8 mouse cellular contexts compared by ENCODE assay signal in genomic region chr3:69316391-69317195, GRCm38 (mm10). TPM values are rescaled to one million over a fixed set of nuclear protein-coding genes. Genes with fewer than 3 reads are reported as not detected.
DNase-seq lines count a peak whose midpoint lies in the region; ATAC-seq and TF ChIP-seq lines count a peak whose summit lies in the region.

Gene Ppm1l, plus strand, starts transcription at chr3:69316861.

- H3K36me3 ChIP-seq in embryonic facial prominence, embryonic 15.5 days, result no peaks in the 10 kb centered on the region
- H3K36me3 ChIP-seq in limb, embryonic 13.5 days, result no peaks in the 10 kb centered on the region
- no peaks in the 10 kb centered on the region for H3K36me3 ChIP-seq in midbrain, embryonic 15.5 days (replicated peaks)

- peak within 1 kb of the TSS; percentile 97 for H3K4me3 ChIP-seq in bone marrow macrophage, adult 2 months (ENCODE audit: insufficient read depth, low read length)
- peak within 1 kb of the TSS; percentile 80 for H3K4me3 ChIP-seq in embryonic facial prominence, embryonic 15.5 days (replicated peaks)
- H3K4me3 ChIP-seq in limb, embryonic 13.5 days, result peak within 1 kb of the TSS; percentile 75
- H3K4me3 ChIP-seq in midbrain, embryonic 15.5 days, result peak within 1 kb of the TSS; percentile 63

- peak within 1 kb of the TSS; percentile 93 for H3K27ac ChIP-seq in bone marrow macrophage, adult 2 months (ENCODE audit: insufficient read depth, low read depth, low read length)
- H3K27ac ChIP-seq in embryonic facial prominence, embryonic 15.5 days (replicated peaks), result peak within 1 kb of the TSS; percentile 85
- peak within 1 kb of the TSS; percentile 73; the same call in 1 of the 2 replicates for H3K27ac ChIP-seq in limb, embryonic 13.5 days
- peak within 1 kb of the TSS; percentile 94 for H3K27ac ChIP-seq in midbrain, embryonic 15.5 days

- no peaks in the 10 kb centered on the region for H3K27me3 ChIP-seq in embryonic facial prominence, embryonic 15.5 days
- H3K27me3 ChIP-seq in limb, embryonic 13.5 days, result no peaks in the 10 kb centered on the region; the same call in 1 of the 2 replicates
- no peaks in the 10 kb centered on the region for H3K27me3 ChIP-seq in midbrain, embryonic 15.5 days (replicated peaks)

- no peaks in the 10 kb centered on the region for H3K9me3 ChIP-seq in embryonic facial prominence, embryonic 15.5 days (replicated peaks)
- H3K9me3 ChIP-seq in limb, embryonic 13.5 days, result no peaks in the 10 kb centered on the region
- H3K9me3 ChIP-seq in midbrain, embryonic 15.5 days, result no peaks in the 10 kb centered on the region

- H3K4me1 ChIP-seq in bone marrow macrophage, adult 2 months (ENCODE audit: control insufficient read depth, insufficient read depth, low read length), result peaks cover 13% of the 10 kb centered on the region
- H3K4me1 ChIP-seq in embryonic facial prominence, embryonic 15.5 days, result peaks cover 21% of the 10 kb centered on the region
- peaks cover 23% of the 10 kb centered on the region for H3K4me1 ChIP-seq in limb, embryonic 13.5 days
- peaks cover 34% of the 10 kb centered on the region for H3K4me1 ChIP-seq in midbrain, embryonic 15.5 days

- DNase-seq in 416B (ENCODE audit: low read depth), result peak; percentile 96
- peak; percentile 81 to 91 for DNase-seq in heart, adult 9 months (ENCODE audit: low spot score in 2 of 2)
- DNase-seq in kidney, adult 9 months, result peak; percentile 92
- DNase-seq in spleen, adult 18-20 months, result peak; percentile 82 to 88

- H3K9ac ChIP-seq in embryonic facial prominence, embryonic 15.5 days, result peak within 1 kb of the TSS; percentile 74
- peak within 1 kb of the TSS; percentile 86 for H3K9ac ChIP-seq in limb, embryonic 13.5 days
- H3K9ac ChIP-seq in midbrain, embryonic 15.5 days, result peak within 1 kb of the TSS; percentile 91

- WGBS in embryonic facial prominence, embryonic 15.5 days, result under 1% methylated on average over 73 of the region's 80 CpGs
- WGBS in limb, embryonic 13.5 days, result under 1% methylated on average over 61 of the region's 80 CpGs
- WGBS in midbrain, embryonic 15.5 days, result under 1% methylated on average over 70 of the region's 80 CpGs

- no peak for TF ChIP-seq POLR2A in bone marrow macrophage, adult 2 months (IDR thresholded peaks at IDR 0.05; ENCODE audit: borderline replicate concordance, low read depth, low read length)

- peak; percentile 99 for ATAC-seq in embryonic facial prominence, embryonic 15.5 days (ENCODE audit: insufficient number of reproducible peaks, low FRiP score, low TSS enrichment, low read depth)
- ATAC-seq in limb, embryonic 13.5 days (ENCODE audit: low FRiP score, low read depth), result peak; percentile 97
- peak; percentile 98 for ATAC-seq in midbrain, embryonic 15.5 days (replicated peaks)

- peak within 1 kb of the TSS; percentile 97 for H3K4me2 ChIP-seq in embryonic facial prominence, embryonic 15.5 days (replicated peaks)
- H3K4me2 ChIP-seq in limb, embryonic 13.5 days (replicated peaks), result peak within 1 kb of the TSS; percentile 94
- H3K4me2 ChIP-seq in midbrain, embryonic 15.5 days, result peak within 1 kb of the TSS; percentile 96

- TF ChIP-seq CTCF in bone marrow macrophage, adult 2 months (IDR thresholded peaks at IDR 0.05; ENCODE audit: low read depth, low read length), result no peak

RNA-seq across cellular contexts. Expression of gene Ppm1l, which starts in this region (rescaled TPM):
- polyA plus RNA-seq in bone marrow macrophage, adult 2 months (2012; ENCODE audit: insufficient read depth, insufficient read length, missing spikeins), result 0.25 and 0.75 TPM in 2 replicates
- 7.3 and 9.2 TPM in 2 replicates for polyA plus RNA-seq in embryonic facial prominence, embryonic 15.5 days (2015; fragmentation: Nextera tagmentation; extraction: Ambion mirVana)
- 14.0 and 15.9 TPM in 2 replicates for polyA plus RNA-seq in limb, embryonic 13.5 days (2015; fragmentation: Nextera tagmentation; extraction: Ambion mirVana)
- polyA plus RNA-seq in midbrain, embryonic 15.5 days (2015; fragmentation: Nextera tagmentation; extraction: Ambion mirVana), result 24.7 and 26.0 TPM in 2 replicates

Comparison
In these comparisons a context has a peak if more than half of its experiments do, and no peak if none do; other contexts are left out.
1. Peak in every context shown above with its lines: DNase-seq, ATAC-seq, H3K4me3 ChIP-seq and H3K27ac ChIP-seq.